Mouse (Mus musculus): Measurements from ENCODE around the gene Galr2.

DNA sequence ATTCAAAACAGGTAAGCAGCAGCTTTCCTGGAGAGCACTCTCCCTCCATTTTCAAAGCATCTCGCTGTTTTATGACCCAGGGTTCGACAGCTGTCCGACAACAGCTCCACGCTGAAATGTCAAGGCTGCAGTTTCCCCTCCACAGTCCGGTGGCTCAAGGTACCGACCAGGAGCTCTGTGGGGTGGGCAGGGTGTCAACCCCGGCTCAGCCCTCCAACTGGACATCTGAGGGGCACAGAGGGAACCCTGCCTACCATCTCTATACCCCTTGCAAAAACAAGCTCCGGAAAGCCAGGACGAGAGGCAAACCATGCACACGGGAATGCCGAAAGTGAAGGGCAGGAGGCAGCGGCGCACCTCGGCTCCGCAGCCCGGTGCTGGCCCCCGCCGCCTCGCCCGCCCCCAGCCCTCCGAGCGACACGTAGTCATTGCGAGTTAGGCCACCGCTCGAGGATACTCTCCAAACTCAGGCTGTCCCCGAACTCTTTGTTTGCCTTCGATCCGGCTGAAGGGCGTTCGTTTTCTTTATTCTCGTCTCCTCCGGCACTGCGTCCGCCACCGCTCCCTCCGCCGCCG is 7.2 kb upstream of the Galr2 start:
- TF ChIP-seq CTCF (IDR thresholded peaks at IDR 0.05; ENCODE audit: borderline replicate concordance, insufficient read depth, low read depth, low read length) (no peak), POLR2A (IDR thresholded peaks at IDR 0.05; ENCODE audit: borderline replicate concordance, insufficient read depth, low read length) (no peak)
